Mouse (Mus musculus): Measurements from ENCODE around the gene Tial1. TPM values are rescaled to one million over a fixed set of nuclear protein-coding genes. Genes with fewer than 3 reads are reported as not detected.

Gene Tial1
- polyA plus RNA-seq, 1 experiment: 134 TPM

GRCm38 (mm10) chr7:128398664-128399063 is 62.9 kb downstream of the Tial1 start:
- DNase-seq: no peak
- no peaks in the 10 kb centered on the region for H3K27me3 ChIP-seq (ENCODE audit: control insufficient read depth, insufficient read depth, low read length)
- TF ChIP-seq CTCF (IDR thresholded peaks at IDR 0.05; ENCODE audit: borderline replicate concordance, insufficient read depth, low read depth, low read length): no peak
- no peak for TF ChIP-seq POLR2A (IDR thresholded peaks at IDR 0.05; ENCODE audit: borderline replicate concordance, insufficient read depth, low read length)
- H3K4me3 ChIP-seq (replicated peaks; ENCODE audit: insufficient read depth, low read depth, low read length): no peak overlapping the region
- no peaks in the 10 kb centered on the region for H3K4me1 ChIP-seq (ENCODE audit: control insufficient read depth, insufficient read depth, low read length)
- WGBS: 88% methylated on average over 4 of the region's 4 CpGs
- H3K27ac ChIP-seq (ENCODE audit: insufficient read depth, low read length): no peak overlapping the region

DNA sequence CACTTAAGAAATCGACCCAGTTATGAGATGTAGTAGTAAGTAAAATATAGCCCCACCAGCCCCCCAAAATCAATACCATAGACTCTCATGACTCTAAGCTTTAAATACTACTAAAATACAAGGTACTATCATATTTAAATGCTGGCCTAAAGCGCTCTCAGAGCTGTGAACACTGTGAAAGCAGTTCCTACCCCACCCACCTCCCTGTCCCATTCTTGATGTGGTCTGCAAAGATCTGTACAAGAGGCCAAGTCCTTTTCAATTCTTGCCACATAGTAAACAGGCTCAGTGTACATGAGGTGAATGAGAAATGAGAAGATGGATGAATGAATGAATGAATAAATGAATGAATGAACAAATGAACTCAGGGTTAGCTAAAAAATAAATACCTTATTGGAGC is 64.5 kb downstream of the Tial1 start:
- Histone ChIP-seq H3K4me1 (ENCODE audit: control insufficient read depth, insufficient read depth, low read length) (no peaks in the 10 kb centered on the region), H3K4me3 (replicated peaks; ENCODE audit: insufficient read depth, low read depth, low read length) (no peak overlapping the region), H3K27me3 (ENCODE audit: control insufficient read depth, insufficient read depth, low read length) (no peaks in the 10 kb centered on the region), H3K27ac (ENCODE audit: insufficient read depth, low read length) (no peak overlapping the region)
- DNase-seq: no peak
- no peak for TF ChIP-seq POLR2A (IDR thresholded peaks at IDR 0.05; ENCODE audit: borderline replicate concordance, insufficient read depth, low read length)
- WGBS: 59% methylated on average over 2 of the region's 2 CpGs

DNA sequence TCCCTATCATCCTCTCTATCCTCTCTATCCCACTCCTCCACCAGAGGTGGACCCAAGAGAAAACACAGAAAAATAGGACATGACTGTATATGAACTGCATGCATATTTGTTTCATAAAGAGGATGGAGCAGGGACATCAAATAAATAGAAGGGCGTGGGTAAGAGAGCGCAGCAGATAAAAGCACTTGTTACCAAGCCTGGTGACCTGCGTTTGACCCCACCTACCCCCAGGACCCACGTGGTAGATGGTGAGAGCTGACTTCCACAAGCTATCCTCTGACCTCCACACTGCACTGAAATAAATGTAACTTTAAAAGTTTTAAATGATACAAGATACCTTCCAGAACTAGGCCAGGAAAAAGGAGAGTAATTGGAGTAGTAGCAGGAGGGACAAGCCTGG is 67.8 kb downstream of the Tial1 start:
- Histone ChIP-seq H3K4me1 (ENCODE audit: control insufficient read depth, insufficient read depth, low read length) (no peaks in the 10 kb centered on the region), H3K27me3 (ENCODE audit: control insufficient read depth, insufficient read depth, low read length) (no peaks in the 10 kb centered on the region), H3K27ac (ENCODE audit: insufficient read depth, low read length) (no peak overlapping the region), H3K4me3 (replicated peaks; ENCODE audit: insufficient read depth, low read depth, low read length) (no peak overlapping the region)
- no peak for TF ChIP-seq CTCF (IDR thresholded peaks at IDR 0.05; ENCODE audit: borderline replicate concordance, insufficient read depth, low read depth, low read length)
- TF ChIP-seq POLR2A (IDR thresholded peaks at IDR 0.05; ENCODE audit: borderline replicate concordance, insufficient read depth, low read length): no peak
- WGBS: 77% methylated on average over 4 of the region's 4 CpGs
- no peak for DNase-seq

DNA sequence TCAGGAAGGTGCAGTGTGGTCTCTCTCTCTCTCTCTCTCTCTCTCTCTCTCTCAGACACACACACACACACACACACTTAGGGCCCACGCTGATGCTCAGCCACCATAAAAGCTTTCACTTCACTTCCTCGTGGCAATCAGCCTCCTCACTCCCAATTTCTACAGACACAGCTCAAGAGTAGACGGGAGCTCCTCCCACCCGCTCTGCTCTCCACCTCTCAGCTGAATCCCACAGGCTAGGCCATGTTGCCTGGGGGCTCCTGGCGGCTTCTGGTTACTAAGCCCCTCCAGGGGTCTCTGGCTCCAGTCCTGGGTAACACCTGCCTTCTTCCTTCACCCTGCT is 68.6 kb downstream of the Tial1 start:
- no peaks in the 10 kb centered on the region for H3K27me3 ChIP-seq (ENCODE audit: control insufficient read depth, insufficient read depth, low read length)
- no peak overlapping the region for H3K4me3 ChIP-seq (replicated peaks; ENCODE audit: insufficient read depth, low read depth, low read length)
- H3K27ac ChIP-seq (ENCODE audit: insufficient read depth, low read length): no peak overlapping the region
- no peak for DNase-seq
- WGBS: 34% methylated on average over 5 of the region's 5 CpGs
- no peaks in the 10 kb centered on the region for H3K4me1 ChIP-seq (ENCODE audit: control insufficient read depth, insufficient read depth, low read length)
- TF ChIP-seq POLR2A (IDR thresholded peaks at IDR 0.05; ENCODE audit: borderline replicate concordance, insufficient read depth, low read length) (no peak), CTCF (IDR thresholded peaks at IDR 0.05; ENCODE audit: borderline replicate concordance, insufficient read depth, low read depth, low read length) (no peak)

- 89% methylated on average over 18 of the region's 18 CpGs for WGBS
- Histone ChIP-seq H3K27me3 (ENCODE audit: control insufficient read depth, insufficient read depth, low read length) (no peaks in the 10 kb centered on the region), H3K27ac (ENCODE audit: insufficient read depth, low read length) (no peak overlapping the region), H3K4me3 (replicated peaks; ENCODE audit: insufficient read depth, low read depth, low read length) (no peak overlapping the region), H3K4me1 (ENCODE audit: control insufficient read depth, insufficient read depth, low read length) (no peaks in the 10 kb centered on the region)
- peak in 1 of 2 experiments; percentile 9 for DNase-seq
- TF ChIP-seq CTCF (IDR thresholded peaks at IDR 0.05; ENCODE audit: borderline replicate concordance, insufficient read depth, low read depth, low read length) (no peak), POLR2A (IDR thresholded peaks at IDR 0.05; ENCODE audit: borderline replicate concordance, insufficient read depth, low read length) (no peak)
Observed at GRCm38 (mm10) chr7:128392071-128392971, 69.2 kb downstream of the Tial1 start.

DNA sequence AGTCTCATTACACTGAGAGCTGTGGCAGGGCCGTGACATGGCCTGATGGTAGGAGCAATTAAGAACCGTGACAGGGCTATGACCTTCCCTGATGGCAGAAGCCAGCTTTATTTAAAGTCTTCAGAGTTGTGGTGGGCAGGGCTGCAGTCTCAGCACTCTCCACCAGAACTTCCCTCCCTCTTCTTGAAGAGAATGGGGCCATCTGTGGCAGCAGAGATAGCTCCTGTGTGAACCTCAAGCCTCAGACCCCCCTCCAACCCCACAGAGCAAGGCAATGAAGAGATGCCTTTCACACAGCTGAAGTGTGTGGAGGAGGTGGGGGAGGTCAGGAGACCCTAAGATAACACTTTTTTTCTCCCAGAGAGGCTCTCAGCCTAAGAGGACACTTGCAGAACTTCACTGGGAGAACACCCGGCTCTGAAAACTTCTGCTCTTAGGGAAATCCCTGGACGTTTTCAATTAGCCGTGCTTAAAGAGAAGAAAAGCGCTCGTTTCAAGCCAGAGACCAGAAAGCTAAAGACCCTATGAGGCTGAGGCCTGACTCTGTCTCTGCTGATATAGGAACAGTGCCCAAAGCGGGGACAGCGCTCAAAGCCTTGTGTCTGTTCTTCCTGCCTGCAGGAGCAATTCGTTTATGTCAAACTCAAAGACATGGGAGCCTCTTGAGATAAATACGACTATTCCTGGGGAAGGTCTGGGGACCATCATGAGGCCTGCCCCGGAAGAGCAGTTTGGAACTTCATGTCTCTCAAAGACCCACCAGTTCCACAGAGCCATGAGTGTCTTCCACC is 70.1 kb downstream of the Tial1 start:
- Histone ChIP-seq H3K4me1 (ENCODE audit: control insufficient read depth, insufficient read depth, low read length) (no peaks in the 10 kb centered on the region), H3K27ac (ENCODE audit: insufficient read depth, low read length) (no peak overlapping the region), H3K27me3 (ENCODE audit: control insufficient read depth, insufficient read depth, low read length) (no peaks in the 10 kb centered on the region), H3K4me3 (replicated peaks; ENCODE audit: insufficient read depth, low read depth, low read length) (no peak overlapping the region)
- WGBS: 62% methylated on average over 12 of the region's 12 CpGs
- TF ChIP-seq POLR2A (IDR thresholded peaks at IDR 0.05; ENCODE audit: borderline replicate concordance, insufficient read depth, low read length): no peak
- DNase-seq: no peak

Other genes starting within 250 kb of the Tial1 start
- gene Armc5, start 224.4 kb downstream of the Tial1 start, polyA plus RNA-seq (2012; rRNA removed): 16.1 and 17.2 TPM in 2 replicates
- gene 9130023H24Rik, start 223.7 kb downstream of the Tial1 start, polyA plus RNA-seq (2012; rRNA removed): 2.6 and 2.8 TPM in 2 replicates
- 10.8 and 13.1 TPM in 2 replicates for gene Tgfb1i1, start 214.9 kb downstream of the Tial1 start, polyA plus RNA-seq (2012; rRNA removed)
- gene Slc5a2, start 196.1 kb downstream of the Tial1 start, polyA plus RNA-seq (2012; rRNA removed): 0.30 and 0.51 TPM in 2 replicates
- gene BC017158, start 163.5 kb downstream of the Tial1 start, polyA plus RNA-seq (2012; rRNA removed): 35.4 and 38.9 TPM in 2 replicates
- 68.2 and 73.0 TPM in 2 replicates for gene Rgs10, start 43.0 kb downstream of the Tial1 start, polyA plus RNA-seq (2012; rRNA removed)
- 17.3 and 19.0 TPM in 2 replicates for gene Bag3, start 61.9 kb upstream of the Tial1 start, polyA plus RNA-seq (2012; rRNA removed)
- 101 and 104 TPM in 2 replicates for gene Inpp5f, start 149.6 kb upstream of the Tial1 start, polyA plus RNA-seq (2012; rRNA removed)

Data from cerebellum, adult 2 months (tissue).